Mouse (Mus musculus) hindbrain, postnatal 0 days (tissue): Measurements from ENCODE around the gene Ccl7. TPM values are rescaled to one million over a fixed set of nuclear protein-coding genes. Genes with fewer than 3 reads are reported as not detected.

Source experiments
- ATAC-seq: fragments of 200-750 bp; cut with Nextera tagmentation; 2 replicates; pipeline ENCODE4 v1.8.0; 2017; ENCODE audit warnings: mild to moderate bottlenecking, moderate TSS enrichment, moderate library complexity
- DNase-seq: peaks from one replicate; pipeline ENCODE4 v3.0.0-alpha.2; 2015; ENCODE audit warnings: low spot score
- H3K27ac ChIP-seq: fragments of 300-500 bp; sonication (generic); 2 replicates; pipeline ENCODE4 v1.5.1; 2014; ENCODE audit warnings: mild to moderate bottlenecking
- H3K27me3 ChIP-seq: fragments of 300-500 bp; sonication (generic); 2 replicates; pipeline ENCODE4 v1.6.1; 2014; ENCODE audit warnings: low read length, mixed read lengths; ENCODE audit not compliant: insufficient read depth
- H3K36me3 ChIP-seq: fragments of 300-500 bp; sonication (generic); 2 replicates; pipeline ENCODE4 v1.6.1; 2014; ENCODE audit warnings: low read length, mixed read lengths; ENCODE audit not compliant: insufficient read depth
- H3K4me1 ChIP-seq: fragments of 300-500 bp; sonication (generic); 2 replicates; pipeline ENCODE4 v1.6.1; 2014; ENCODE audit warnings: antibody characterized with exemption, low read length, mixed read lengths; ENCODE audit not compliant: insufficient read depth
- H3K4me2 ChIP-seq: fragments of 300-500 bp; sonication (generic); 2 replicates; pipeline ENCODE4 v1.6.1; 2014; ENCODE audit warnings: low read depth, mild to moderate bottlenecking, low read length, moderate library complexity, mixed read lengths
- H3K4me3 ChIP-seq: fragments of 300-500 bp; sonication (generic); 2 replicates; pipeline ENCODE4 v1.5.1; 2014; ENCODE audit warnings: low read length
- H3K9ac ChIP-seq: fragments of 300-500 bp; sonication (generic); replicated peaks from 2 replicates; pipeline ENCODE4 v1.6.1; 2014; ENCODE audit warnings: mild to moderate bottlenecking, low read length, moderate library complexity, mixed read lengths
- H3K9me3 ChIP-seq: fragments of 300-500 bp; sonication (generic); 2 replicates; pipeline ENCODE4 v1.6.1; 2016; ENCODE audit warnings: low read length, mixed read lengths
- CTCF ChIP-seq: IDR thresholded peaks from 2 replicates; pipeline ENCODE4 v1.5.1; 2016; ENCODE audit warnings: antibody characterized with exemption, control low read depth, low read depth
- WGBS: fragments of 180-500 bp; shearing (Covaris S2); extraction: QIAGEN DNeasy Blood & Tissue Kit; methylation state at CpG from one replicate; pipeline ENCODE4 v1.1.7; 2014; 5-methylcytosine and 5-hydroxymethylcytosine counted together
- polyA plus RNA-seq: library from polyadenylated mRNA; unstranded; fragments of >200 nt; fragmentation: Nextera tagmentation; extraction: Ambion mirVana; gene quantifications from 2 replicates; pipeline ENCODE4 v1.2.1, GENCODE M21; 2015
- total RNA-seq: library from RNA; depleted of rRNA; stranded (reverse); fragments of >200 nt; gene quantifications from 2 replicates; pipeline ENCODE4 v1.2.3, GENCODE M21; 2014

Gene Ccl7
- total and polyA plus RNA-seq, 2 experiments from 2014 or later, result 0.42 to 1.1 TPM

- H3K4me3 ChIP-seq, result no peak overlapping the region
- TF ChIP-seq CTCF, result no peak
- 41% methylated on average over 12 of the region's 12 CpGs for WGBS
- no peaks in the 10 kb centered on the region for H3K36me3 ChIP-seq
- no peaks in the 10 kb centered on the region for H3K27me3 ChIP-seq
- no peak overlapping the region for H3K9ac ChIP-seq
- H3K4me2 ChIP-seq, result no peak overlapping the region
- DNase-seq (peak; percentile 30), ATAC-seq (no peak; the same call in 1 of the 2 replicates)
- H3K4me1 ChIP-seq, result no peaks in the 10 kb centered on the region
- peak overlapping the region; percentile 27; the same call in 1 of the 2 replicates for H3K27ac ChIP-seq
- no peaks in the 10 kb centered on the region for H3K9me3 ChIP-seq
Measured at GRCm38 (mm10) chr11:82006796-82007423, 38.6 kb upstream of the Ccl7 start.

DNA sequence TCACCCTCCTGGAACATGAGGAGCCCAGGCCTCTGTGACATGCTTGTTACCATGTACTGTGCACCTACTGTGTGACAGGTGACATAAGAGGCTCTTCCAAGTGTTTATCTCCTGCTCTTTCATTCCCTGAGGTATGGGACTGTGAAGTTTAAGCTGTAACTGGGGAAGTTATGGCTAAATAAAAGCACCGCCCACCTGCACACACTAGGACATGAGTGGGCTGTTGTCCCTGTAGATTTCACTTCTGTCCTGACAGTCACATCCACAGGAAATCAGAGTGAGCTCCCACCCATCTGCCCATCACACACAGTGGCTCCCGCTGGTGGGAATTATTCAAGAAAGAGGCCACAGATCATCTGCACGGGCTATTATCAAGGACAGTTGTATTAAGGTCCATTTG lies 35.4 kb upstream of the Ccl7 start:
- Histone ChIP-seq H3K9ac (no peak overlapping the region), H3K4me2 (no peak overlapping the region)
- WGBS, result 92% methylated on average over 3 of the region's 3 CpGs

GRCm38 (mm10) chr11:82011411-82012193 lies 33.9 kb upstream of the Ccl7 start:
- no peak for ATAC-seq

More for the DNA sequence above, 35.4 kb upstream of the Ccl7 start:
- no peak for ATAC-seq
- Histone ChIP-seq H3K27me3 (no peaks in the 10 kb centered on the region), H3K9me3 (no peaks in the 10 kb centered on the region), H3K4me3 (no peak overlapping the region), H3K27ac (no peak overlapping the region), H3K36me3 (no peaks in the 10 kb centered on the region), H3K4me1 (no peaks in the 10 kb centered on the region)
- no peak for TF ChIP-seq CTCF
- no peak for DNase-seq

GRCm38 (mm10) chr11:82013756-82014155 lies 31.8 kb upstream of the Ccl7 start:
- no peak for ATAC-seq

More at GRCm38 (mm10) chr11:82011411-82012193, 33.9 kb upstream of the Ccl7 start:
- no peak for DNase-seq
- H3K4me2 ChIP-seq, result no peak overlapping the region
- no peak overlapping the region for H3K9ac ChIP-seq
- no peak overlapping the region for H3K4me3 ChIP-seq
- TF ChIP-seq CTCF, result no peak
- no peaks in the 10 kb centered on the region for H3K4me1 ChIP-seq
- no peaks in the 10 kb centered on the region for H3K36me3 ChIP-seq
- no peaks in the 10 kb centered on the region for H3K9me3 ChIP-seq
- no peaks in the 10 kb centered on the region for H3K27me3 ChIP-seq
- 50% methylated on average over 8 of the region's 8 CpGs for WGBS
- H3K27ac ChIP-seq, result no peak overlapping the region

DNA sequence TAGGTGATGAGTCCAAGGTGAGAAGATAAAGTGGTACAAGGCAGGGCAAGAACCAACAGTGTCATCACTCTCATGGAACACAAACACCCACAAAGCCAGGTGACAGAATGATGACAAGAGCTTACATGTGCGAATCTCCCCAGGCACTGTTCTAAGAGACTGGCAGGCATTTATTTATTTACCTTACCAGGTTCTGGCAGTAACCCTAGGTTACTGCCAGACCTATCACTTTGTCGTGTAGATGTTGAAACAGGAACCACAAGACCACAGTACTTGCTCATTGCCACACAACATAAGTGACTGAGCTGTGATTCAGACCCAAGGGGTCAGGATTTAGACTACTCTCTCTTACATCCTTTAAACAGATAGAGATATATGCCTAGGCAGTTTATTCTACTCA lies 30.4 kb upstream of the Ccl7 start:
- no peaks in the 10 kb centered on the region for H3K36me3 ChIP-seq
- no peak overlapping the region for H3K9ac ChIP-seq
- ATAC-seq, result no peak
- no peak overlapping the region for H3K4me2 ChIP-seq
- no peak overlapping the region for H3K27ac ChIP-seq
- no peak for TF ChIP-seq CTCF
- H3K4me1 ChIP-seq, result no peaks in the 10 kb centered on the region
- no peak for DNase-seq
- no peaks in the 10 kb centered on the region for H3K9me3 ChIP-seq
- 75% methylated on average over 2 of the region's 2 CpGs for WGBS
- no peak overlapping the region for H3K4me3 ChIP-seq
- no peaks in the 10 kb centered on the region for H3K27me3 ChIP-seq

More at GRCm38 (mm10) chr11:82013756-82014155, 31.8 kb upstream of the Ccl7 start:
- no peak for DNase-seq
- no peak overlapping the region for H3K4me2 ChIP-seq
- TF ChIP-seq CTCF, result no peak
- H3K9ac ChIP-seq, result no peak overlapping the region
- no peaks in the 10 kb centered on the region for H3K4me1 ChIP-seq
- no peaks in the 10 kb centered on the region for H3K36me3 ChIP-seq
- no peak overlapping the region for H3K4me3 ChIP-seq
- no peaks in the 10 kb centered on the region for H3K9me3 ChIP-seq
- 28% methylated on average over 1 of the region's 1 CpGs for WGBS
- H3K27me3 ChIP-seq, result no peaks in the 10 kb centered on the region
- no peak overlapping the region for H3K27ac ChIP-seq

DNA sequence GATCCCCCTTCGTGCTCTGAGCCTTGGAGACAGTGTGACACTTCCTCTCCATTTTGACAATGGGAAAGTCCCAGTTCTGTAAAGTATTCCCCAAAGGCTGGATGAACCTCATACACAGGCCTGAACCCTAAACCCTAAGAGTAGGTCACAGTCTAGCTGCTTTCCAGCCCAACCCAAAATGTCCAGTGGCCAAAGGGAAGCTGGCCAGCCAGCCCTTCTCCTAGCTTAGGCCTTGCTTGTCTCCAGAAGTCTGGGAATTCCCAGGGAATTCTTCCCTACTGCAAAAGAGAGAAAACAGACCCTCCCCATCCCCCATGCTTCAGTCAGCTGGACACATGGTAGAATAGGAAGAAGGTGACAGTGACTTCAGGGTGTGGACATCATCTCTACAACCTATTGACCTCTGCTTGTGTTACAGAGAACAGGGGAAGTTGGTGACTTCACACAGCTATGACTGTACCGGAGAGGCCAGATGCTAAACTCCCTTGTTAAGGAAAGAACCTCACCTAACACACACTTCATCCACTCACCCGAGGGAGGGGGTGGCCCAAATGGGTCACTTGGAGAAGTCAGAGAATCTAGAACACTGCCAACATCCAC lies 29.2 kb upstream of the Ccl7 start:
- no peak for TF ChIP-seq CTCF
- H3K9ac ChIP-seq, result no peak overlapping the region
- H3K4me1 ChIP-seq, result no peaks in the 10 kb centered on the region
- H3K4me2 ChIP-seq, result no peak overlapping the region
- H3K4me3 ChIP-seq, result no peak overlapping the region
- H3K27ac ChIP-seq, result no peak overlapping the region
- no peak for ATAC-seq
- WGBS, result 75% methylated on average over 3 of the region's 3 CpGs
- no peaks in the 10 kb centered on the region for H3K27me3 ChIP-seq
- H3K9me3 ChIP-seq, result no peaks in the 10 kb centered on the region
- no peak for DNase-seq
- no peaks in the 10 kb centered on the region for H3K36me3 ChIP-seq
